Mouse (Mus musculus): ENCODE results near the gene Arhgap42.

Gene Arhgap42

DNA sequence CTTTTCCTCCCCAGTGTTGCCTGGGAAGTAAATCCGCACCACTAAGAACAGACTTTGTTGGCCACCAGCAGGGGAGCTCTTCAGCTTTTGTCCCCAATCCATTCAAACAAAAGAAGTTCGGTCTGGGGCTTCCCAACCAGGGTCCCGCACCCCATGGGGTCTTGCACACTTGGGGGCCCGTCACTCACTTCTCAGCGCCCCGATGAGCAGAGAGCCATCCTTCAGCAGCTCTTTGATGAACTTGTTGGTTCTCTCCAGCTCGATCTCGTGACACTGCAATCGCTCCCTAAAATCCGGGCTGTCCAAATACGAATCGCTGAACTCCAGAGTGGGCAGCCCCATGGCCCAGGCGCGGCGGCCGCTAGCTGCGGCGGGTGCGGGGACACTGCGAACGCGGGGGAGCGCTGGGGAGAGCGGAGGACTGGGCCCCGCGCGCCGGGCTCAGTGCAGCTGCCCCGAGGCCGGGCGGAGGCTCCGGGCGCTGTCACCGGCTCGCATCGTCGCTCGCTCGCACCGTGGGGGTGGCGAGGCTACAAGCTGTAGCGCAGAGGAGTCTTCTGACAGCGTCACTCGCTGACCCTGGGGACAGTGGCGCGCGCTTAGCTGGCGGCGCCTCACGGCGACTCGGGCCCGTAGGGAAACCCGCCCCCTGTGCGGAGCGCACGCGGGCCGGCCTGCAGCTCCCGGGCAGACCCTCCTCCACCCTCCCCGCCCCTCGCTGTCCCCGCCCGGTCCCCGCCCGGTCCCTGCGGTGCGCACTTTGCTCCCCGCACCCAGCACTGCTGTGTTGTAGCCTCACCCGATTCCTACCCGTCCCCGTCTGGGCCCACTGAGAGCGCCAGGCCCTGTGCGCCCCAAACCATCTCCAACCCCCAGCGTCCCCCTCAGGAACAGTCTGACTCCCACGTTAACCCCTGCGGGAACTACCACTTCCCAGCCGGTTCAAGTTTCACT, at the start of gene Arhgap42:
Arhgap42 (minus strand) TSS at position 664 of the 954 bp plus-strand sequence.
- peak; percentile 72 for DNase-seq (ENCODE audit: extremely low spot score, low read depth, low spot score)

DNA sequence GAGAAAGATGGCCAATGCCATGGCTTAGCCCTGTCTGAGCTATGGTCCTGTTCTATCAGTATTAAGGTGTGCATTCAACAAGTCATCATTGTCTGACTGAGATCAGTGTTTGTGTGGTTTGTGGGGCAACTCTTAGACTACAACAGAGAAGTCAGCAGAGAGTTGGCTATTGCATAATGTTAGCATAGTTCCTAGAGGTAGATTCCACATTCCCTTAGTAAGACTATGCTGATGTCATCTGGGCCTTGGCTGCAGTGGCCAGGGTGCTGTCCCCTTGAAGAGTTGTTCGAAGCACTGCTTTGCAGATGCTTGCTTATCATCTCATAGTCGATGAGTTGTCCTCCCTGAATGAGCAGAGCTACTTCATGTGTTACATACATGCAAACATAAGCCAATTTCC, 49.2 kb upstream of the Arhgap42 start:
- no peak for DNase-seq (ENCODE audit: extremely low spot score, low read depth, low spot score)

GRCm38 (mm10) chr9:9269305-9269704, 30.4 kb upstream of the Arhgap42 start:
- DNase-seq (ENCODE audit: extremely low spot score, low read depth, low spot score): no peak

GRCm38 (mm10) chr9:9267606-9268601, 29.0 kb upstream of the Arhgap42 start:
- no peak for DNase-seq (ENCODE audit: extremely low spot score, low read depth, low spot score)

- no peak for DNase-seq (ENCODE audit: extremely low spot score, low read depth, low spot score)
Observed at GRCm38 (mm10) chr9:9263543-9263942, 24.6 kb upstream of the Arhgap42 start.

DNA sequence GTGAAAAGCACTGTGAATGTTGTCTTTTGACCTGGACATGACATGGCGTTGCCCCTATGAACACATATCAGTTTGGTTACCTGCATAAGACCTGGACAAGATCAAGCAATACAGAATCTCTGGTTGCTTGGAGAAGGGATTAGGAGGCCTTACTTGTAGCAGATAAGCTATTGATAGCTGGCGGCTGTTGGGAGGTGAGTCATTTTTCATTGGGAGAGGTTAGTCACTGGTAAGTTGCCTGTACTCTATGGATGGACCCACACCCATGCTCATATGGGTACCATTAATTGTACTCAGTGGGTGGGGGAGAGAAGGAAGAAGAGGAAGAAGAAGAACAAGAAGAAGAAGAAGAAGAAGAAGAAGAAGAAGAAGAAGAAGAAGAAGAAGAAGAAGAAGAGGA, 23.6 kb upstream of the Arhgap42 start:
- no peak for DNase-seq (ENCODE audit: extremely low spot score, low read depth, low spot score)

GRCm38 (mm10) chr9:9254764-9255163, 15.9 kb upstream of the Arhgap42 start:
- no peak for DNase-seq (ENCODE audit: extremely low spot score, low read depth, low spot score)

- no peak for DNase-seq (ENCODE audit: extremely low spot score, low read depth, low spot score)
Observed at GRCm38 (mm10) chr9:9248529-9248928, 9.6 kb upstream of the Arhgap42 start.

GRCm38 (mm10) chr9:9245994-9246393, 7.1 kb upstream of the Arhgap42 start:
- DNase-seq (ENCODE audit: extremely low spot score, low read depth, low spot score): no peak

DNA sequence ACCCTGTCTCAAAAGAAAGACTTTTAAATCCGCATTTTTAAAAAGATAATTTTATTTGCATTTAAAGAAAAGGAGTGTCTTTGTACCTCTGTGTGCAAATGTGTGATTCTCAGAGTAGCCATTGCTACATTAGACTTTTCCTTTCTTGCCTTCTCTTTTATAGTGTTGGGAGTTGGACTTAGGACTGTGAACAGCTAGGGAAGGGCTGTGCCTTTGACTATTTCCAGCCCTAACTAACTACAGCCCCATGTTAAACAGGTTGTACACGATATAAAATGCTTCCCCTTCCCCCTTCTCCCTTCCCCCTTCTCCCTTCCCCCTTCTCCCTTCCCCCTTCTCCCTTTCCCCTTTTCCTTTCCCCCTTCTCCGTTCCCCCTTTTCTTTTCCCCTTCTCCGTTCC, 4.9 kb upstream of the Arhgap42 start:
- DNase-seq (ENCODE audit: extremely low spot score, low read depth, low spot score): no peak

- DNase-seq (ENCODE audit: extremely low spot score, low read depth, low spot score): no peak
Observed at GRCm38 (mm10) chr9:9241202-9241795, 2.4 kb upstream of the Arhgap42 start.

GRCm38 (mm10) chr9:9237511-9237910, 1.4 kb downstream of the Arhgap42 start:
- DNase-seq (ENCODE audit: extremely low spot score, low read depth, low spot score): no peak

DNA sequence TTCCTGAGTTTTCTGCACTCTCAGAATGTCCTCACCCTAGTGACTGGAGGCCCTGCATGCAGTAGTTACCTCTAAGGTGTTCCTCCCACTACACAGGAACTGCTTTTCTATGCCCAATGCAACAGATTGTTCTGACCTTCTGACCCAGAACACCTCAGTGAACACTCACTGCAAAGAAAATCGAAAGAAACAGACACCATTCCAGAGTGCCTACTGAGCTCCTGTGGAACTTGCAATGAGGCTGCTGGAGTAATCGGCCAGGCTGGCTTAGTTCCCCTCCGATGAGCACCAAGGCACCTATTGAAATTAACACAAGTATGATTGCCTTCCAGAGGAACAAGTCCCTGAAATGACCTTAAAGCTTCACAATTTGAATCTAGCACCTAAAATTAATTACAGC, 9.2 kb downstream of the Arhgap42 start:
- DNase-seq (ENCODE audit: extremely low spot score, low read depth, low spot score): no peak

DNA sequence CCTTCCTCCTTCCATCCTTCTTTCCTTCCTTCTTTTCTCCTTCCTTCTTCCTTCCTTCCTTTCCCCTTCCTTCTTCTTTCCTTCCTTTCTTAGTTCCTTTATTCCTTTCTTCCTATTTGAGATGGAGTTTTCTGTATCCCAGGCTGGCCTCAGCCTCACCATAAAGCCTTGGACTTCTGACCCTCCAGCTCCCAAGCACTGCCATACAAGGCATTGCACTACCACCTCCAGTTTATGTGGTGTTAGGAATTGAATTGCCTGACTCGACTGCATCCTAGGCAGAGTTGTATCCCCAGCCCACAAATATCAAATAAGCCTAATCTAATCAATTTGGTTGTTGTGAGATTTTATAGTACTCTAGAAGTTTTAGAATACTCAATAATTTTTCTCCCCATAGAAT, 14.1 kb downstream of the Arhgap42 start:
- no peak for DNase-seq (ENCODE audit: extremely low spot score, low read depth, low spot score)

GRCm38 (mm10) chr9:9223384-9223783, 15.5 kb downstream of the Arhgap42 start:
- DNase-seq (ENCODE audit: extremely low spot score, low read depth, low spot score): no peak

DNA sequence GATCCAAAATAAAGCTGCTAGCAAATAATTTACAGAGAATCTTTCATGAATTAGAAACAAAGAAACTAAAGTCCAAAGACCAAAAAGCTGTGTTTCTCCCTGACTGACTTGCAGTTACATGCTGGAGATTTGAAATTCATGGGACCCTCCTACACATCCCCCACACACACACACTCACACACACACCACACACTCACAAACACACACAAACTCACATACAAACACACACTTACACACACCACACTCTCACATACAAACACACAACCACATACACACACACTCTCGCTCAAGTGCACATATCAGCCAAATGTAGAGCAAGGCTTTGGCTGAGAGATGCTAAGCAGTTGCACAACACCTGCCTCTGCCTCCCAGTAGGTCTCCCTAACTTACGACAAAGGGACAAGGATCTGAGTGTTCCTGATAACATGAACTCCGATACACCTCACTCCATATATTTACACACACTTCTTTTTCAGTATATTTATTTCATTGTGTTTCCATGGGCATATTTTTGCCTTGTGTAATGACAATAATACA, 16.9 kb downstream of the Arhgap42 start:
- DNase-seq (ENCODE audit: extremely low spot score, low read depth, low spot score): no peak

GRCm38 (mm10) chr9:9221185-9221584, 17.7 kb downstream of the Arhgap42 start:
- DNase-seq (ENCODE audit: extremely low spot score, low read depth, low spot score): no peak

DNA sequence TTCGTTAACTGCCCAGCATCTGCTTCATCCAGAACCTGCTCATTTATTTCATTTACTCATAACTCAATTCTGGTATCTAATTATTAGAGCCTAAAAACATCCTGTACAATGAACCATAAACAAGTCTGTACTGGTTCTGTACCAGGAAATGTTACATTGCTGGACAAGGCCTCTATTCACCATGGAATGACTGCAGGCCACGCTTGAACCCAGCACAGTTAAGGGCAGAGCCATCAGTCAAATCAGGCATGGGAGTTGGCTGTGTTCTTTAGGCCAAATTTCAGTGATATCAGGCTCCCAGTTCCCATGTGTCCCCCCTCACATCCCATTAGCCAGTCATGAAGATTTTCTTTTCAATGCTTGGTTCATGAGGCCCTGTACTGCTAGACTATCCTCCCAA, 20.6 kb downstream of the Arhgap42 start:
- no peak for DNase-seq (ENCODE audit: extremely low spot score, low read depth, low spot score)

GRCm38 (mm10) chr9:9214849-9215248, 24.1 kb downstream of the Arhgap42 start:
- DNase-seq (ENCODE audit: extremely low spot score, low read depth, low spot score): no peak

DNA sequence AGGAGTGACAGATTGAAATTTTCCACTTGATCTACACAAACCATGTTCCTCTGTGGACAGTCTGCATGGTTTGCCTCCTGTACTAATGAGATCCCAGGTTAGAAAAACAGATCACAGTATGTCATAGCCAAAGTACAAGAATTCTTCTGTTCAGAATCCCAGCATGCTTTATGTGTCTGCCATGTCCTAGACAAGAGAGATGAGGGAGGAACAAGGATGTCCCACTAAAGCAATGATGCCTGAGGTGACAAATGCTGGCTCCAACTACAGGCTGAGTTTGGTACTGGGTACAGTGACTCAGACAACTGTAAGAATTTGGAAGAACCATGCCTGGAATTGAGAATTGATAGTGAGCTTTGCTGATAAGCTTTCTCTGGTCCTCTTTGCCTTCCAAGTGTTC, 24.6 kb downstream of the Arhgap42 start:
- no peak for DNase-seq (ENCODE audit: extremely low spot score, low read depth, low spot score)

All from hindlimb bud, embryonic 11.5 days (tissue).